28 mouse cellular contexts compared by ENCODE assay signal in the genomic region with DNA sequence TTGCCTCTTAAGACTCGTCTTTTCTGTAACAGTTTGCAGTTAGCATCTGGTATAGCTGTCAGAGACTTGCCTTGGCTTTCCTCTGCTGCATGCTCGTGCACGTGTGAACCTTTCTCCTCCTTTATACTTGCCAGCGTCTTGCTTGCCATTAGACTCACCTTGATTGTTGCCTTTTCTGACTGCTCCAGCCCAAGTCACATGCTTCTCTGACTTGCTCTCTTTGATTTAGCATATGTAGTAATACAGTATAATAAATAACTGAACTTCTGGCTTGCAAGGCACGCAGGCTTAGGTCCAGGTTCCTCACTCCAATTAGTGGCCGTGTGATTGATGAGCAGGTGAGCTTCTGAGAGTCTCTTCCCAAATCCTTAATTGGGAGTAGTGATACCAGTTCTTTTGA. TPM values are rescaled to one million over a fixed set of nuclear protein-coding genes. Genes with fewer than 3 reads are reported as not detected.
DNase-seq lines count a peak whose midpoint lies in the region; ATAC-seq and TF ChIP-seq lines count a peak whose summit lies in the region.
"Had no signal": no experiment of that assay in that cellular context is flagged by ENCODE, and none has a peak within 500 bp of the region (broad histone marks: within the 10 kb centered on the region; RNA-seq: fewer than 3 reads in every experiment).

No protein-coding gene starts in this region.

- H3K9me3 ChIP-seq in liver, postnatal 0 days (ENCODE audit: low read length), result no peaks in the 10 kb centered on the region
- H3K9me3 ChIP-seq in liver, embryonic 11.5 days (ENCODE audit: control insufficient read depth, low read length), result no peaks in the 10 kb centered on the region
- no peaks in the 10 kb centered on the region for H3K9me3 ChIP-seq in kidney, postnatal 0 days (replicated peaks; ENCODE audit: low read length)
- H3K9me3 ChIP-seq: embryonic facial prominence, embryonic 12.5 days; heart, embryonic 10.5 days; hindbrain, embryonic 12.5 days; liver, embryonic 13.5 days; neural tube, embryonic 12.5 days had no signal

- DNase-seq in liver, postnatal 0 days, result no peak
- DNase-seq in liver, embryonic 11.5 days (ENCODE audit: low spot score), result no peak
- DNase-seq in kidney, adult 8-10 months, result peak; percentile 70 to 83
- DNase-seq in kidney, postnatal 0 days (ENCODE audit: low spot score), result peak; percentile 21
- DNase-seq in kidney, postnatal 4 days, result peak; percentile 10 to 29
- no peak for DNase-seq in thymus, postnatal 4 days
- DNase-seq in lung, postnatal 10 days, result no peak
- DNase-seq: adrenal gland, postnatal 14 days; cerebellum, adult 11 months; cerebellum, adult 9-10 months; cerebellum, postnatal 36 days; embryo, embryonic 11 days; heart, postnatal 36 days; liver, embryonic 13.5 days; lung, embryonic 14.5 days; lung, postnatal 36 days; right cerebral cortex, adult 18-20 months; spleen, adult 18-20 months; thymus, postnatal 14 days had no signal

- ATAC-seq in liver, postnatal 0 days, result no peak
- no peak for ATAC-seq in liver, embryonic 11.5 days (replicated peaks; ENCODE audit: low FRiP score)
- ATAC-seq in kidney, postnatal 0 days (replicated peaks; ENCODE audit: low FRiP score, low read depth), result 0 out of 2 replicates have a peak, but pooled peaks have one; percentile 30
- ATAC-seq in granulocyte monocyte progenitor cell, adult 5-6 weeks (replicated peaks; ENCODE audit: poor library complexity, severe bottlenecking), result no peak
- ATAC-seq: forebrain, embryonic 16.5 days; hindbrain, postnatal 0 days had no signal

- 60% methylated on average over 6 of the region's 6 CpGs for WGBS in liver, postnatal 0 days (ENCODE audit: insufficient replicate concordance)
- WGBS in liver, embryonic 11.5 days, result 78% methylated on average over 6 of the region's 6 CpGs
- 58% methylated on average over 6 of the region's 6 CpGs for WGBS in kidney, postnatal 0 days

- no peak overlapping the region for H3K9ac ChIP-seq in liver, postnatal 0 days (replicated peaks)
- H3K9ac ChIP-seq in liver, embryonic 11.5 days (ENCODE audit: low read depth, low read length), result no peak overlapping the region
- H3K9ac ChIP-seq in kidney, postnatal 0 days (ENCODE audit: low read depth, low read length), result no peak overlapping the region
- H3K9ac ChIP-seq: embryonic facial prominence, embryonic 12.5 days; hindbrain, embryonic 12.5 days; liver, embryonic 13.5 days; lung, embryonic 14.5 days; neural tube, embryonic 12.5 days had no signal

- no peaks in the 10 kb centered on the region for H3K27me3 ChIP-seq in liver, postnatal 0 days (ENCODE audit: insufficient read depth, low read length)
- H3K27me3 ChIP-seq in liver, embryonic 11.5 days (replicated peaks; ENCODE audit: control insufficient read depth, insufficient read depth, low read length), result no peaks in the 10 kb centered on the region
- no peaks in the 10 kb centered on the region for H3K27me3 ChIP-seq in kidney, postnatal 0 days (ENCODE audit: insufficient read depth, low read length)
- H3K27me3 ChIP-seq: embryonic facial prominence, embryonic 12.5 days; hindbrain, embryonic 12.5 days; liver, embryonic 13.5 days; neural tube, embryonic 12.5 days had no signal

- H3K4me2 ChIP-seq in liver, postnatal 0 days (ENCODE audit: low read depth, low read length), result peak overlapping the region; percentile 19; the same call in 1 of the 2 replicates
- no peak overlapping the region for H3K4me2 ChIP-seq in liver, embryonic 11.5 days
- H3K4me2 ChIP-seq in kidney, postnatal 0 days (ENCODE audit: low read length), result 0 out of 2 replicates have a peak overlapping the region, but pooled peaks have one; percentile 2
- H3K4me2 ChIP-seq: embryonic facial prominence, embryonic 12.5 days; hindbrain, embryonic 12.5 days; liver, embryonic 13.5 days; lung, embryonic 14.5 days; midbrain, embryonic 11.5 days; neural tube, embryonic 12.5 days had no signal

- no peaks in the 10 kb centered on the region for H3K36me3 ChIP-seq in liver, postnatal 0 days (replicated peaks; ENCODE audit: insufficient read depth, low read length)
- no peaks in the 10 kb centered on the region for H3K36me3 ChIP-seq in liver, embryonic 11.5 days (ENCODE audit: control insufficient read depth, insufficient read depth, low read length)
- H3K36me3 ChIP-seq in kidney, postnatal 0 days (ENCODE audit: insufficient read depth, low read length), result no peaks in the 10 kb centered on the region
- H3K36me3 ChIP-seq: embryonic facial prominence, embryonic 12.5 days; heart, embryonic 10.5 days; hindbrain, embryonic 12.5 days; liver, embryonic 13.5 days; neural tube, embryonic 12.5 days had no signal

- H3K4me3 ChIP-seq in liver, postnatal 0 days (ENCODE audit: low read depth, low read length), result no peak overlapping the region
- no peak overlapping the region for H3K4me3 ChIP-seq in liver, embryonic 11.5 days (ENCODE audit: low read depth, low read length)
- H3K4me3 ChIP-seq in kidney, postnatal 0 days (replicated peaks; ENCODE audit: low read depth, low read length), result no peak overlapping the region
- H3K4me3 ChIP-seq: embryonic facial prominence, embryonic 12.5 days; heart, embryonic 10.5 days; hindbrain, embryonic 12.5 days; liver, embryonic 13.5 days; myocyte; neural tube, embryonic 12.5 days had no signal

- no peak for TF ChIP-seq CTCF in liver, postnatal 0 days (IDR thresholded peaks at IDR 0.05; ENCODE audit: low read depth)
- no peak for TF ChIP-seq CTCF in kidney, postnatal 0 days (IDR thresholded peaks at IDR 0.05; ENCODE audit: low read depth)

- no peak for TF ChIP-seq EP300 in liver, postnatal 0 days (IDR thresholded peaks at IDR 0.05; ENCODE audit: low read depth)

- H3K27ac ChIP-seq in liver, postnatal 0 days (ENCODE audit: low read depth), result no peak overlapping the region
- H3K27ac ChIP-seq in liver, embryonic 11.5 days (ENCODE audit: low read depth, low read length), result no peak overlapping the region
- H3K27ac ChIP-seq in kidney, postnatal 0 days, result peak overlapping the region; percentile 21; the same call in 1 of the 2 replicates
- H3K27ac ChIP-seq: embryonic facial prominence, embryonic 12.5 days; heart, embryonic 10.5 days; hindbrain, embryonic 12.5 days; hindbrain, postnatal 0 days; liver, embryonic 13.5 days; neural tube, embryonic 12.5 days had no signal

- H3K4me1 ChIP-seq in liver, postnatal 0 days (ENCODE audit: insufficient read depth), result peaks cover 20% of the 10 kb centered on the region
- H3K4me1 ChIP-seq in liver, embryonic 11.5 days (replicated peaks; ENCODE audit: control insufficient read depth, insufficient read depth, low read length), result no peaks in the 10 kb centered on the region; the same call in 1 of the 2 replicates
- 0 out of 2 replicates have a peak, but pooled peaks cover 8% of the 10 kb centered on the region for H3K4me1 ChIP-seq in kidney, postnatal 0 days (replicated peaks; ENCODE audit: insufficient read depth, low read length)
- H3K4me1 ChIP-seq: embryonic facial prominence, embryonic 12.5 days; hindbrain, embryonic 12.5 days; neural tube, embryonic 12.5 days had no signal

RNA-seq across cellular contexts. Expression of gene Pde8a, which starts 37.2 kb away (rescaled TPM):
- polyA plus RNA-seq in liver, postnatal 0 days (2015; fragmentation: Nextera tagmentation; extraction: Ambion mirVana), result 3.1 and 3.4 TPM in 2 replicates
- 1.7 and 1.9 TPM in 2 replicates for polyA plus RNA-seq in liver, embryonic 11.5 days (2014; fragmentation: Nextera tagmentation; extraction: Ambion mirVana)
- polyA plus RNA-seq in kidney, postnatal 0 days (2015; fragmentation: Nextera tagmentation; extraction: Ambion mirVana), result 10.9 and 11.0 TPM in 2 replicates
- total RNA-seq in granulocyte monocyte progenitor cell, adult 5-6 weeks (2014; fragmentation: Nextera tagmentation), result 3.4 and 9.3 TPM in 2 replicates
- total RNA-seq in granulocyte monocyte progenitor cell, adult 5-6 weeks (2017), result 1.8 and 6.2 TPM in 2 replicates

Comparison
In these comparisons a context has a peak if more than half of its experiments do, and no peak if none do; other contexts are left out.
1. DNase-seq: peak in kidney, adult 8-10 months (2 of 2), kidney, postnatal 0 days (single experiment) and kidney, postnatal 4 days (2 of 2); none in liver, postnatal 0 days (single experiment), liver, embryonic 11.5 days (single experiment), thymus, postnatal 4 days (single experiment) and lung, postnatal 10 days (single experiment).